Mouse (Mus musculus) neural tube, embryonic 14.5 days (tissue): ENCODE results near the gene Hist1h4i. TPM values are rescaled to one million over a fixed set of nuclear protein-coding genes. Genes with fewer than 3 reads are reported as not detected.
"Not testable (repeated sequence)": the region's sequence is repeated elsewhere in the genome, so short reads cannot be mapped to it uniquely, and the experiment has no call there.

ENCODE experiments used
- ATAC-seq: fragments of 200-750 bp; cut with Nextera tagmentation; 2 replicates; pipeline ENCODE4 v1.8.0; 2017; ENCODE audit warnings: low read depth, mild to moderate bottlenecking, moderate TSS enrichment, moderate library complexity
- H3K27ac ChIP-seq: fragments of 300-500 bp; sonication (generic); 2 replicates; pipeline ENCODE4 v1.5.1; 2014; ENCODE audit warnings: low read depth, mild to moderate bottlenecking, control low read depth, low read length, moderate library complexity, mixed read lengths
- H3K27me3 ChIP-seq: fragments of 300-500 bp; sonication (generic); 2 replicates; pipeline ENCODE4 v1.6.1; 2014; ENCODE audit warnings: low read length; ENCODE audit not compliant: control insufficient read depth, insufficient read depth
- H3K36me3 ChIP-seq: fragments of 300-500 bp; sonication (generic); 2 replicates; pipeline ENCODE4 v1.6.1; 2014; ENCODE audit warnings: low read length, mixed read lengths; ENCODE audit not compliant: control insufficient read depth, insufficient read depth
- H3K4me1 ChIP-seq: fragments of 300-500 bp; sonication (generic); 2 replicates; pipeline ENCODE4 v1.6.1; 2014; ENCODE audit warnings: low read length; ENCODE audit not compliant: control insufficient read depth, insufficient read depth
- H3K4me2 ChIP-seq: fragments of 300-500 bp; sonication (generic); 2 replicates; pipeline ENCODE4 v1.6.1; 2014; ENCODE audit warnings: mild to moderate bottlenecking, low read depth, low read length, control low read depth
- H3K4me3 ChIP-seq: fragments of 300-500 bp; sonication (generic); 2 replicates; pipeline ENCODE4 v1.5.1; 2014; ENCODE audit warnings: low read depth, low read length, control low read depth, mixed read lengths
- H3K9ac ChIP-seq: fragments of 300-500 bp; sonication (generic); replicated peaks from 2 replicates; pipeline ENCODE4 v1.6.1; 2014; ENCODE audit warnings: low read depth, mild to moderate bottlenecking, control low read depth, low read length, mixed read lengths
- H3K9me3 ChIP-seq: fragments of 300-500 bp; sonication (generic); 2 replicates; pipeline ENCODE4 v1.6.1; 2016; ENCODE audit warnings: low read length; ENCODE audit not compliant: control insufficient read depth
- WGBS: fragments of 180-500 bp; shearing (Covaris S2); extraction: QIAGEN DNeasy Blood & Tissue Kit; methylation state at CpG from one replicate; pipeline ENCODE4 v1.1.7; 2014; 5-methylcytosine and 5-hydroxymethylcytosine counted together
- polyA plus RNA-seq: library from polyadenylated mRNA; unstranded; fragments of >200 nt; fragmentation: Nextera tagmentation; extraction: Ambion mirVana; gene quantifications from 2 replicates; pipeline ENCODE4 v1.2.1, GENCODE M21; 2014

The Hist1h4i gene
- polyA plus RNA-seq, 1 experiment from 2014 or later, result 5.7 TPM

GRCm38 (mm10) chr13:22049041-22049440, 7.9 kb upstream of the Hist1h4i start:
- H3K4me1 ChIP-seq, result 0 out of 2 replicates have a peak, but pooled peaks cover 3% of the 10 kb centered on the region
- no peaks in the 10 kb centered on the region for H3K36me3 ChIP-seq
- no peak overlapping the region for H3K4me3 ChIP-seq
- 90% methylated on average over 2 of the region's 2 CpGs for WGBS
- H3K27ac ChIP-seq, result no peak overlapping the region
- no peak overlapping the region for H3K9ac ChIP-seq
- no peak for ATAC-seq
- no peak overlapping the region; the same call in 1 of the 2 replicates for H3K4me2 ChIP-seq
- H3K9me3 ChIP-seq, result no peaks in the 10 kb centered on the region
- H3K27me3 ChIP-seq, result no peaks in the 10 kb centered on the region

GRCm38 (mm10) chr13:22045311-22045710, 4.1 kb upstream of the Hist1h4i start:
- Histone ChIP-seq H3K4me2 (no peak overlapping the region), H3K9ac (no peak overlapping the region), H3K9me3 (no peaks in the 10 kb centered on the region), H3K36me3 (no peaks in the 10 kb centered on the region), H3K27me3 (no peaks in the 10 kb centered on the region), H3K4me3 (no peak overlapping the region), H3K27ac (no peak overlapping the region), H3K4me1 (peaks cover 17% of the 10 kb centered on the region)
- ATAC-seq, result no peak
- WGBS, result 71% methylated on average over 2 of the region's 2 CpGs

DNA sequence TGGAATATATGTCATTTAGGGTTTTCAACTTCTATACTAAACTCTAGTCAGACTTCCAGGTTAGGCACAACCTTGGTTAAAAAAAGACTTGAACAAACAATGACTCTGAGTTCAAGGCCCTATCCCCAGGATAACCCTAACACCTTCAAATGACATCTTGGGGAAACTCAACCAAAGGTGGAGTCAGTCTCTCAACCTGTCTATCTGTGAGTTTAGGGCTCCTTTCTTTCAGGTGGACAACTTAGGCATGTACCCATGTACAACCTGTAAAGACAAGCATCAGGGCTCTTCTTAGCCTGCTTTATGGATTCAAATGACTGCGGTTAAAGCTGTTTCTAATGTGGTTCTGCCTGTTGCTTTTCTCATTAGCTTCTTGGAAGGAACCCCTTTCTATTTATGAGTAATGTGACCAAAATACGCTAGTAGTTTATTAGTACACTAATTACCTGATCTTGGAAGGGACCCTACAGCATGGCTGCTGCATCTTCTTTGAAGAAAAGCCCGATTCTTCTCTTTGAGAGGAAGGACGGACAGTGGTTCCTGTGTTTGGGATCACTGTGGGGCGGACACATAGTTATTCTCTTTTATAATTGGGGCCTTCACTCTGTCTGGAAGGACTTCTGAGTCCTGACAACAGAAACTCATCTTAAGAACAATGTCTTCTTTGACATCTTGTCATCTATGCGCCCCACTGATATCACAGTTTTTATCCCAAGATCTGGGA, 3.4 kb upstream of the Hist1h4i start:
- no peak for ATAC-seq
- no peak overlapping the region for H3K4me3 ChIP-seq
- H3K36me3 ChIP-seq, result no peaks in the 10 kb centered on the region
- WGBS, result 91% methylated on average over 6 of the region's 6 CpGs
- H3K4me2 ChIP-seq, result no peak overlapping the region
- no peak overlapping the region for H3K9ac ChIP-seq
- H3K9me3 ChIP-seq, result no peaks in the 10 kb centered on the region
- no peaks in the 10 kb centered on the region for H3K27me3 ChIP-seq
- peaks cover 16% of the 10 kb centered on the region for H3K4me1 ChIP-seq
- H3K27ac ChIP-seq, result no peak overlapping the region

GRCm38 (mm10) chr13:22043503-22044431, 2.6 kb upstream of the Hist1h4i start:
- no peaks in the 10 kb centered on the region for H3K9me3 ChIP-seq
- no peak overlapping the region; the same call in 1 of the 2 replicates for H3K9ac ChIP-seq
- WGBS, result 3% methylated on average over 9 of the region's 14 CpGs
- peak; percentile 30 for ATAC-seq
- H3K27ac ChIP-seq, result peak overlapping the region; percentile 78; the same call in 1 of the 2 replicates
- H3K36me3 ChIP-seq, result no peaks in the 10 kb centered on the region
- H3K27me3 ChIP-seq, result no peaks in the 10 kb centered on the region
- H3K4me2 ChIP-seq, result peak overlapping the region; percentile 62
- H3K4me3 ChIP-seq, result peak overlapping the region; percentile 32
- peaks cover 15% of the 10 kb centered on the region for H3K4me1 ChIP-seq

DNA sequence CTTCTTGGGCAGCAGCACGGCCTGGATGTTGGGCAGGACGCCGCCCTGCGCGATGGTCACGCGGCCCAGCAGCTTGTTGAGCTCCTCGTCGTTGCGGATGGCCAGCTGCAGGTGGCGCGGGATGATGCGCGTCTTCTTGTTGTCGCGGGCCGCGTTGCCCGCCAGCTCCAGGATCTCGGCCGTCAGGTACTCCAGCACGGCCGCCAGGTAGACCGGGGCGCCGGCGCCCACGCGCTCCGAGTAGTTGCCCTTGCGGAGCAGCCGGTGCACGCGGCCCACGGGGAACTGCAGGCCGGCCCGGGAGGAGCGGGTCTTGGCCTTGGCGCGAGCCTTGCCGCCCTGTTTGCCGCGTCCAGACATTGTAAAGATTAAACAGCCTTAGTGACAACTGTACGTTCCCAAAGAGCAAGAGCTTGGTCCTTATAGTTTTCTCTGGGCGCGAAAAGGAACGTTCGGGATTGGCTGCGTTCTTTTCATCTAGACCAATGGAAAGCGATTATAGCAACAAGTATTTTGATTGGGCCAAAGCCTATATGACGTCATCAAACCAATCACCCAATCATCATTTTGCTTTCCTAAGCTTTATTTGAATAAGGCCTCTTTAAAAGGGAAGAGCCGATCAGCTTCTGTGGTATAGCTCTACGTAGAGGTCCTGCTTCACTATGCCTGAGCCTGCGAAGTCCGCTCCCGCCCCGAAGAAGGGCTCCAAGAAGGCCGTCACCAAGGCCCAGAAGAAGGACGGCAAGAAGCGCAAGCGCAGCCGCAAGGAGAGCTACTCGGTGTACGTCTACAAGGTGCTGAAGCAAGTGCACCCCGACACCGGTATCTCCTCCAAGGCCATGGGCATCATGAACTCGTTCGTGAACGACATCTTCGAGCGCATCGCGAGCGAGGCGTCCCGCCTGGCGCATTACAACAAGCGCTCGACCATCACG, 1.7 kb upstream of the Hist1h4i start, which contains the start of the genes Hist1h2ag and Hist1h2bj:
Hist1h2ag (minus strand) TSS at position 377 of the 935 bp plus-strand sequence.
Hist1h2bj (plus strand) TSS at position 647 of the 935 bp plus-strand sequence.
- not testable (repeated sequence) for H3K9ac ChIP-seq, H3K36me3 ChIP-seq, H3K27me3 ChIP-seq, H3K9me3 ChIP-seq
- WGBS, result under 1% methylated on average over 31 of the region's 80 CpGs
- Histone ChIP-seq H3K4me2 (peak within 1 kb of the TSS; percentile 62), H3K4me1 (peaks cover 15% of the 10 kb centered on the region), H3K27ac (peak within 1 kb of the TSS; percentile 78), H3K4me3 (peak within 1 kb of the TSS; percentile 32)
- ATAC-seq, result peak; percentile 94

DNA sequence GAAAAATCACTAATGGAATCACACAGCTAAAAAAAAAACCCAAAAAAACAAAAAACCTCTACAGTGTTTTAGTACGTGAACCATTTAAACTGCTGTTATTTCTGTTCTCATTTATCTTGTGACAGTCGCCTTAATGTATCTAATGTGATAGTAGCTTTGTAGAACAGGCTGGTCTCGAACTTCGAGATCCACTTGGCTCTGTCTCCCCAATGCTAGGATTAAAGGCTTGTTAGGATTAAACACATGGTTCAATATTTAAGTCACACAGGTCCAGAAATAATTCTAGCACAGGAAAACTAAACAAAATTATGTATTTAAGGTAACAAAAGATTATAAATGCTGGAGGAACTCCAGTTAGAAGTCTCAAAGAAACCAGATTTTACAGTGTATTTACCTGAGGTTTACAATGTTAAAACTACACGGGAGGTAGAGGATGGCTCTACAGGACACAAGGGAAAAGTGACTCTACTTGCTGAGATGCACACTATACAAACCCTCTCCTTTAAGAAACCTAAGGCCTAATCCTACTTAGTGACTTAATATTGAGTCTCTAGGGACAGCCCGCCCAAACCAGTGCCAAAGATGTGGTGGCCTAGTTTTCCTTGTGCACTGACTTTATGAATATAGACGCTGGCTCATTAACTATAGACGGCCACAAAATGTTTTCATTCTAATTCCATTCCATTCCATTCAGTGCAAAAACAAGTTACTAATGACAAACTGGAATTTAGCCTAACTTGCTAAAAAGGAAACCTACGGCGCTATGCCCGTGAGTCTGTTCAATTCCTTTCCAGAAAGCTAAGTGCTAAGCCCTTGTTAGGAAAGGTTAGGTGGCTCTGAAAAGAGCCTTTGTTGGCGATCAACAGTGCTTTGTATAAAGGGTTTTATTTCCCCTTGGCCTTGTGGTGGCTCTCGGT, 747 bp upstream of the Hist1h4i start:
- no peaks in the 10 kb centered on the region for H3K27me3 ChIP-seq
- no peaks in the 10 kb centered on the region for H3K36me3 ChIP-seq
- ATAC-seq, result no peak
- peak overlapping the region; percentile 62 for H3K4me2 ChIP-seq
- under 1% methylated on average over 13 of the region's 13 CpGs for WGBS
- no peaks in the 10 kb centered on the region for H3K9me3 ChIP-seq
- H3K4me1 ChIP-seq, result peaks cover 15% of the 10 kb centered on the region
- H3K27ac ChIP-seq, result peak overlapping the region; percentile 64
- no peak overlapping the region for H3K9ac ChIP-seq
- peak overlapping the region; percentile 26 for H3K4me3 ChIP-seq

GRCm38 (mm10) chr13:22040464-22041141, 559 bp downstream of the Hist1h4i start:
- H3K9me3 ChIP-seq, result no peaks in the 10 kb centered on the region
- H3K27ac ChIP-seq, result peak overlapping the region; percentile 76
- WGBS, result under 1% methylated on average over 23 of the region's 24 CpGs
- H3K36me3 ChIP-seq, result no peaks in the 10 kb centered on the region
- peak; percentile 14; the same call in 1 of the 2 replicates for ATAC-seq
- peak overlapping the region; percentile 36 for H3K4me3 ChIP-seq
- H3K9ac ChIP-seq, result peak overlapping the region; percentile 42; the same call in 1 of the 2 replicates
- no peaks in the 10 kb centered on the region for H3K27me3 ChIP-seq
- peak overlapping the region; percentile 68 for H3K4me2 ChIP-seq
- peaks cover 22% of the 10 kb centered on the region for H3K4me1 ChIP-seq
